Mouse (Mus musculus) MEL (cell line): ENCODE measurements around the gene Thap11. TPM values are rescaled to one million over a fixed set of nuclear protein-coding genes. Genes with fewer than 3 reads are reported as not detected.
A peak's percentile ranks its signal among the peaks of the same experiment; 100 is the strongest.

Experiments used
- DNase-seq: peaks from one replicate; pipeline ENCODE4 v3.0.0; 2011; ENCODE audit warnings: low read depth, low spot score
- H3K27ac ChIP-seq: 2 replicates; pipeline ENCODE4 v1.5.1; 2012; ENCODE audit warnings: low read depth, mild to moderate bottlenecking, control low read depth, low read length, moderate library complexity; ENCODE audit not compliant: control insufficient read depth
- H3K27me3 ChIP-seq, 2 experiments: fragments of 150-350 bp in 1 of 2; sonication (generic) in 1 of 2; 2 replicates each; pipeline ENCODE4 v1.6.1; 2012; ENCODE audit warnings: low read length in 2 of 2, mild to moderate bottlenecking in 2 of 2, improper control_type of control experiment in 1 of 2, moderate library complexity in 1 of 2; ENCODE audit not compliant: insufficient read depth in 2 of 2, control insufficient read depth in 1 of 2
- H3K36me3 ChIP-seq, 2 experiments: 2 replicates each; pipeline ENCODE4 v1.6.1; 2012 to 2014; ENCODE audit warnings: low read length in 2 of 2, improper control_type of control experiment in 1 of 2, inconsistent platforms in 1 of 2, mild to moderate bottlenecking in 1 of 2; ENCODE audit not compliant: insufficient read depth in 2 of 2, control insufficient read depth in 1 of 2
- H3K4me1 ChIP-seq, 2 experiments: fragments of 150-350 bp in 1 of 2; sonication (generic) in 1 of 2; 2 replicates each; pipeline ENCODE4 v1.6.1; 2012; ENCODE audit warnings: low read length in 2 of 2, improper control_type of control experiment in 1 of 2, mild to moderate bottlenecking in 1 of 2; ENCODE audit not compliant: insufficient read depth in 2 of 2, control insufficient read depth in 1 of 2
- H3K4me3 ChIP-seq, 2 experiments: fragments of 150-350 bp in 1 of 2; sonication (generic) in 1 of 2; 2 replicates each; pipeline ENCODE4 v1.5.1; 2012; ENCODE audit warnings: low read depth in 2 of 2, low read length in 2 of 2, mild to moderate bottlenecking in 2 of 2, moderate library complexity in 2 of 2, control low read depth in 1 of 2, improper control_type of control experiment in 1 of 2; ENCODE audit not compliant: control insufficient read depth in 1 of 2, insufficient read depth in 1 of 2
- H3K79me2 ChIP-seq: 2 replicates; pipeline ENCODE4 v1.6.1; 2012; ENCODE audit warnings: mild to moderate bottlenecking, low read length, moderate library complexity; ENCODE audit not compliant: control insufficient read depth, poor library complexity, insufficient read depth
- H3K9ac ChIP-seq: 2 replicates; pipeline ENCODE4 v1.6.1; 2012; ENCODE audit warnings: low read depth, mild to moderate bottlenecking, control low read depth, low read length, moderate library complexity; ENCODE audit not compliant: control insufficient read depth, poor library complexity, severe bottlenecking
- H3K9me3 ChIP-seq: fragments of 150-350 bp; sonication (generic); replicated peaks from 2 replicates; pipeline ENCODE4 v1.6.1; 2012; ENCODE audit warnings: mild to moderate bottlenecking, low read length, improper control_type of control experiment, moderate library complexity; ENCODE audit not compliant: insufficient read depth
- ETS1 ChIP-seq: IDR thresholded peaks from 2 replicates; pipeline ENCODE4 v1.6.1; 2012; ENCODE audit warnings: low read depth, mild to moderate bottlenecking, inconsistent platforms, low read length, improper control_type of control experiment, moderate library complexity
- GABPA ChIP-seq: IDR thresholded peaks from 2 replicates; pipeline ENCODE4 v1.6.1; 2012; ENCODE audit warnings: low read depth, mild to moderate bottlenecking, inconsistent platforms, low read length, improper control_type of control experiment, moderate library complexity
- GATA1 ChIP-seq: IDR thresholded peaks from 2 replicates; pipeline ENCODE4 v1.6.1; 2011; ENCODE audit warnings: low read depth, low read length, improper control_type of control experiment
- HCFC1 ChIP-seq: IDR thresholded peaks from 2 replicates; pipeline ENCODE4 v1.6.1; 2012; ENCODE audit warnings: low read depth, mild to moderate bottlenecking, inconsistent platforms, low read length, improper control_type of control experiment, moderate library complexity
- JUND ChIP-seq: IDR thresholded peaks from 2 replicates; pipeline ENCODE4 v1.6.1; 2011; ENCODE audit warnings: low read depth, mild to moderate bottlenecking, improper control_type of control experiment, low read length
- MXI1 ChIP-seq: IDR thresholded peaks from 2 replicates; pipeline ENCODE4 v1.6.1; 2011; ENCODE audit warnings: mild to moderate bottlenecking, low read depth, low read length, improper control_type of control experiment
- MYC ChIP-seq: IDR thresholded peaks from 2 replicates; pipeline ENCODE4 v1.6.1; 2011; ENCODE audit warnings: low read depth, mild to moderate bottlenecking, low read length, improper control_type of control experiment, moderate library complexity
- NELFE ChIP-seq: IDR thresholded peaks from 2 replicates; pipeline ENCODE4 v1.6.1; 2011; ENCODE audit warnings: low read depth, low read length, improper control_type of control experiment
- POLR2AphosphoS2 ChIP-seq: IDR thresholded peaks from 2 replicates; pipeline ENCODE4 v1.6.1; 2011; ENCODE audit warnings: low read length, improper control_type of control experiment
- POLR2AphosphoS5 ChIP-seq: IDR thresholded peaks from 2 replicates; pipeline ENCODE4 v1.6.1; 2012; ENCODE audit warnings: low read depth, borderline replicate concordance, mild to moderate bottlenecking, inconsistent platforms, low read length, moderate library complexity, mixed read lengths
- RCOR1 ChIP-seq: IDR thresholded peaks from 2 replicates; pipeline ENCODE4 v1.6.1; 2012; ENCODE audit warnings: low read depth, mild to moderate bottlenecking, inconsistent platforms, low read length, improper control_type of control experiment
- USF1 ChIP-seq: IDR thresholded peaks from 2 replicates; pipeline ENCODE4 v1.6.1; 2014; ENCODE audit warnings: low read depth, mild to moderate bottlenecking, inconsistent platforms, low read length, improper control_type of control experiment, moderate library complexity
- USF2 ChIP-seq, 2 experiments: IDR thresholded peaks; 2 replicates each; pipeline ENCODE4 v1.6.1; 2011 to 2012; ENCODE audit warnings: improper control_type of control experiment in 2 of 2, low read length in 2 of 2, borderline replicate concordance in 1 of 2, inconsistent platforms in 1 of 2, low read depth in 1 of 2, mild to moderate bottlenecking in 1 of 2; ENCODE audit not compliant: insufficient read depth in 1 of 2
- ZC3H11A ChIP-seq: IDR thresholded peaks from 2 replicates; pipeline ENCODE4 v1.6.1; 2012; ENCODE audit warnings: low read depth, mild to moderate bottlenecking, inconsistent platforms, low read length, improper control_type of control experiment
- ZKSCAN1 ChIP-seq: IDR thresholded peaks from 2 replicates; pipeline ENCODE4 v1.6.1; 2012; ENCODE audit warnings: low read depth, mild to moderate bottlenecking, inconsistent platforms, low read length, improper control_type of control experiment, moderate library complexity
- polyA plus RNA-seq, 2 experiments: library from polyadenylated mRNA; stranded (reverse) in 1 of 2; unstranded in 1 of 2; fragments of >175 nt in 1 of 2; fragments of >200 nt in 1 of 2; gene quantifications; 2 replicates each; pipeline versions ENCODE4 v1.2.1 to v1.2.4; 2012; ENCODE audit warnings: low replicate concordance in 2 of 2, low read depth in 1 of 2; ENCODE audit not compliant: insufficient read length in 2 of 2, insufficient read depth in 1 of 2, missing spikeins in 1 of 2
- total RNA-seq: library from RNA; depleted of rRNA; stranded (reverse); fragments of 300-350 nt; gene quantifications from 2 replicates; pipeline ENCODE4 v1.2.3, GENCODE M21; 2012

The Thap11 gene
- total and polyA plus RNA-seq, 3 experiments: 48.8 to 51.4 TPM; not detected in 1

- Histone ChIP-seq H3K79me2 (peaks cover 6% of the 10 kb centered on the region), H3K27ac (no peak overlapping the region), H3K9ac (no peak overlapping the region), H3K4me1 (peaks cover 0 to 10% of the 10 kb centered on the region in 2 experiments; a peak in 2 of 4 replicates), H3K4me3 (no peak overlapping the region), H3K9me3 (no peaks in the 10 kb centered on the region), H3K27me3 (no peaks in the 10 kb centered on the region), H3K36me3 (peaks cover 0 to 7% of the 10 kb centered on the region in 2 experiments; a peak in 2 of 4 replicates)
- TF ChIP-seq NELFE (no peak), GABPA (no peak), USF2 (IDR thresholded peaks at IDR 0.05; ENCODE audit: borderline replicate concordance in 1 of 2, insufficient read depth in 1 of 2, low read depth in 1 of 2, low read length in 2 of 2) (no peak), USF1 (no peak), MYC (no peak), ZKSCAN1 (no peak), RCOR1 (no peak), ETS1 (no peak), POLR2AphosphoS5 (no peak), HCFC1 (no peak), JUND (no peak)
- DNase-seq: no peak
Observed at GRCm38 (mm10) chr8:105850014-105850413, 4.9 kb upstream of the Thap11 start.

GRCm38 (mm10) chr8:105850611-105851010 lies 4.3 kb upstream of the Thap11 start:
- H3K4me1 ChIP-seq: peaks cover 0 to 10% of the 10 kb centered on the region in 2 experiments; a peak in 2 of 4 replicates
- H3K36me3 ChIP-seq: peaks cover 0 to 7% of the 10 kb centered on the region in 2 experiments; a peak in 2 of 4 replicates
- DNase-seq: no peak
- H3K9ac ChIP-seq: peak overlapping the region; percentile 12; the same call in 1 of the 2 replicates
- H3K9me3 ChIP-seq: no peaks in the 10 kb centered on the region
- peaks cover 12% of the 10 kb centered on the region for H3K79me2 ChIP-seq
- H3K27ac ChIP-seq: no peak overlapping the region
- H3K4me3 ChIP-seq: peak overlapping the region in 1 of 2 experiments; percentile 74; a peak in 1 of 4 replicates
- TF ChIP-seq POLR2AphosphoS2 (no peak), MYC (no peak), ZC3H11A (no peak), MXI1 (no peak), GATA1 (no peak)
- H3K27me3 ChIP-seq: no peaks in the 10 kb centered on the region
